Mouse (Mus musculus): ENCODE results near the gene Cdx2.

- TF ChIP-seq GATA1 (IDR thresholded peaks at IDR 0.05; ENCODE audit: low read length) (no peak), TAL1 (IDR thresholded peaks at IDR 0.05; ENCODE audit: low read length) (no peak)
Observed at GRCm38 (mm10) chr5:147327636-147328035, 20.6 kb upstream of the Cdx2 start.

All from erythroblast, embryonic 14.5 days (primary cell).